Mouse (Mus musculus): ENCODE measurements around the gene Prkab2. TPM values are rescaled to one million over a fixed set of nuclear protein-coding genes. Genes with fewer than 3 reads are reported as not detected.

The Prkab2 gene
- polyA plus RNA-seq, 1 experiment from 2014 or later = 4.6 TPM

GRCm38 (mm10) chr3:97680631-97681320 is 22.8 kb downstream of the Prkab2 start:
- peak overlapping the region; percentile 41 for H3K4me3 ChIP-seq (ENCODE audit: low read depth, low read length)
- peak; percentile 77 for ATAC-seq (ENCODE audit: insufficient read depth)

GRCm38 (mm10) chr3:97681321-97682158 is 23.5 kb downstream of the Prkab2 start:
- ATAC-seq (ENCODE audit: insufficient read depth) (peak; percentile 37), DNase-seq (peak; percentile 92)
- Histone ChIP-seq H3K4me2 (peak overlapping the region; percentile 87), H3K4me1 (ENCODE audit: insufficient read depth) (no peaks in the 10 kb centered on the region; the same call in 1 of the 2 replicates), H3K9me3 (ENCODE audit: low read depth, low read length) (no peaks in the 10 kb centered on the region), H3K36me3 (ENCODE audit: insufficient read depth) (no peaks in the 10 kb centered on the region), H3K4me3 (ENCODE audit: low read depth, low read length) (peak overlapping the region; percentile 41), H3K27me3 (ENCODE audit: insufficient read depth, low read length) (no peaks in the 10 kb centered on the region), H3K27ac (ENCODE audit: low read depth) (no peak overlapping the region), H3K9ac (peak overlapping the region; percentile 57)
- peak; percentile 79 for TF ChIP-seq CTCF (IDR thresholded peaks at IDR 0.05; ENCODE audit: low read depth)
- 2% methylated on average over 33 of the region's 33 CpGs for WGBS

More at GRCm38 (mm10) chr3:97680631-97681320, 22.8 kb downstream of the Prkab2 start:
- TF ChIP-seq CTCF (IDR thresholded peaks at IDR 0.05; ENCODE audit: low read depth) = peak; percentile 84
- no peak overlapping the region for H3K27ac ChIP-seq (ENCODE audit: low read depth)
- peak; percentile 87 for DNase-seq
- no peaks in the 10 kb centered on the region for H3K36me3 ChIP-seq (ENCODE audit: insufficient read depth)
- H3K4me1 ChIP-seq (ENCODE audit: insufficient read depth) = no peaks in the 10 kb centered on the region; the same call in 1 of the 2 replicates
- peak overlapping the region; percentile 87 for H3K4me2 ChIP-seq
- no peaks in the 10 kb centered on the region for H3K9me3 ChIP-seq (ENCODE audit: low read depth, low read length)
- H3K9ac ChIP-seq = peak overlapping the region; percentile 57
- no peaks in the 10 kb centered on the region for H3K27me3 ChIP-seq (ENCODE audit: insufficient read depth, low read length)
- WGBS = 2% methylated on average over 28 of the region's 28 CpGs

GRCm38 (mm10) chr3:97682159-97682502 is 24.1 kb downstream of the Prkab2 start:
- 2% methylated on average over 11 of the region's 11 CpGs for WGBS
- Histone ChIP-seq H3K27ac (ENCODE audit: low read depth) (no peak overlapping the region), H3K4me1 (ENCODE audit: insufficient read depth) (no peaks in the 10 kb centered on the region; the same call in 1 of the 2 replicates), H3K4me2 (peak overlapping the region; percentile 87), H3K36me3 (ENCODE audit: insufficient read depth) (no peaks in the 10 kb centered on the region), H3K27me3 (ENCODE audit: insufficient read depth, low read length) (no peaks in the 10 kb centered on the region), H3K9me3 (ENCODE audit: low read depth, low read length) (no peaks in the 10 kb centered on the region), H3K9ac (peak overlapping the region; percentile 23; the same call in 1 of the 2 replicates), H3K4me3 (ENCODE audit: low read depth, low read length) (peak overlapping the region; percentile 41)
- no peak for ATAC-seq (ENCODE audit: insufficient read depth)
- peak; percentile 35 for DNase-seq
- no peak for TF ChIP-seq CTCF (IDR thresholded peaks at IDR 0.05; ENCODE audit: low read depth)

- no peak overlapping the region for H3K9ac ChIP-seq
- H3K4me3 ChIP-seq (ENCODE audit: low read depth, low read length) = peak overlapping the region; percentile 41; the same call in 1 of the 2 replicates
- no peak for TF ChIP-seq CTCF (IDR thresholded peaks at IDR 0.05; ENCODE audit: low read depth)
- no peaks in the 10 kb centered on the region for H3K36me3 ChIP-seq (ENCODE audit: insufficient read depth)
- no peak overlapping the region for H3K27ac ChIP-seq (ENCODE audit: low read depth)
- no peak for DNase-seq
- H3K27me3 ChIP-seq (ENCODE audit: insufficient read depth, low read length) = no peaks in the 10 kb centered on the region
- WGBS = 20% methylated on average over 5 of the region's 5 CpGs
- H3K4me2 ChIP-seq = peak overlapping the region; percentile 87
- no peaks in the 10 kb centered on the region for H3K9me3 ChIP-seq (ENCODE audit: low read depth, low read length)
- no peak for ATAC-seq (ENCODE audit: insufficient read depth)
- no peaks in the 10 kb centered on the region; the same call in 1 of the 2 replicates for H3K4me1 ChIP-seq (ENCODE audit: insufficient read depth)
These were observed 24.6 kb downstream of the Prkab2 start for GRCm38 (mm10) chr3:97682576-97682975.

GRCm38 (mm10) chr3:97683560-97684195 is 25.7 kb downstream of the Prkab2 start:
- no peak overlapping the region for H3K9ac ChIP-seq
- no peaks in the 10 kb centered on the region for H3K9me3 ChIP-seq (ENCODE audit: low read depth, low read length)
- no peak overlapping the region for H3K4me3 ChIP-seq (ENCODE audit: low read depth, low read length)
- DNase-seq = peak; percentile 67
- TF ChIP-seq CTCF (IDR thresholded peaks at IDR 0.05; ENCODE audit: low read depth) = no peak
- H3K27me3 ChIP-seq (ENCODE audit: insufficient read depth, low read length) = no peaks in the 10 kb centered on the region
- peak overlapping the region; percentile 47; the same call in 1 of the 2 replicates for H3K27ac ChIP-seq (ENCODE audit: low read depth)
- no peaks in the 10 kb centered on the region; the same call in 1 of the 2 replicates for H3K4me1 ChIP-seq (ENCODE audit: insufficient read depth)
- H3K4me2 ChIP-seq = peak overlapping the region; percentile 38
- H3K36me3 ChIP-seq (ENCODE audit: insufficient read depth) = no peaks in the 10 kb centered on the region
- 6% methylated on average over 16 of the region's 16 CpGs for WGBS
- peak; percentile 72 for ATAC-seq (ENCODE audit: insufficient read depth)

- no peak for ATAC-seq (ENCODE audit: insufficient read depth)
- Histone ChIP-seq H3K27ac (ENCODE audit: low read depth) (no peak overlapping the region), H3K36me3 (ENCODE audit: insufficient read depth) (no peaks in the 10 kb centered on the region), H3K27me3 (ENCODE audit: insufficient read depth, low read length) (no peaks in the 10 kb centered on the region), H3K4me2 (no peak overlapping the region), H3K4me1 (ENCODE audit: insufficient read depth) (no peaks in the 10 kb centered on the region), H3K9ac (no peak overlapping the region), H3K4me3 (ENCODE audit: low read depth, low read length) (no peak overlapping the region), H3K9me3 (ENCODE audit: low read depth, low read length) (no peaks in the 10 kb centered on the region)
- WGBS = 78% methylated on average over 4 of the region's 4 CpGs
- DNase-seq = no peak
- TF ChIP-seq CTCF (IDR thresholded peaks at IDR 0.05; ENCODE audit: low read depth) = no peak
These were observed 28.6 kb downstream of the Prkab2 start for GRCm38 (mm10) chr3:97686372-97687117.
